Mouse (Mus musculus) NIH3T3 (cell line): ENCODE data around the gene Zkscan14.
"Not testable (repeated sequence)": the region's sequence is repeated elsewhere in the genome, so short reads cannot be mapped to it uniquely, and the experiment has no call there.

Source experiments
- DNase-seq: peaks from one replicate; pipeline ENCODE4 v3.0.0-alpha.2; 2012; ENCODE audit warnings: low read depth

Zkscan14 gene

DNA sequence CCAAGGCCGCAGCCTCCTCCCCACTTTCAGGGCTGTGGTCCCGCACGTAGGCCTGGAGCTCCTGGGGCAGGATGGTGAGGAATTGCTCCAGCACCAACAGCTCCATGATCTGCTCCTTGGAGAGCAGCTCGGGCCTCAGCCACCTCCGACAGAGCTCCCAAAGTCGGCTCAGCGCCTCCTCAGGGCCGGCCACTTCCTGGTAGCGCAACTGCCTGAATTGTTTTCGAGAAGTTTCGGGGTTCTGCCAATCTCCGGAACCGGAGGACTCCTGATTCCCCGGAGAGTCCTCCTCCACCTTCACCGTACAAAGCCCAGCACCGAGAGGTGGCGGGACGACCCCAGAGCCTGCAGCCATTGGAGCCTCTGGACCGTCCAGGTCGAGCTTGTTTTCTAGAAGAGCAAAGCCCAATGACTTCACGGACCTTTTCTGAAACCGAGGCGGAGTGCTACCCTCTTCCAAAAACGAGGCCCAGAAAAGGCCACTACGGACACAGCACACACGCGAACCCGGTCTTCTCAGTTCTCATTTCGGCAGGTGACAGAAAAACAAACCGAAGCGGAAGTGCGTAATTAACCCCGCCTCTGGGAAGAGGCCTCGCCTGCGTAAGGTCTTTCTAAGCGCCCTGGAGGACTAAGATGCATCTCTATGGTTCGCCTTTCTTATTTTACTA lies at the start of gene Zkscan14:
TSS of gene Zkscan14 (minus strand) at position 548 of the 671 bp plus-strand sequence.
- DNase-seq, result peak; percentile 87

DNA sequence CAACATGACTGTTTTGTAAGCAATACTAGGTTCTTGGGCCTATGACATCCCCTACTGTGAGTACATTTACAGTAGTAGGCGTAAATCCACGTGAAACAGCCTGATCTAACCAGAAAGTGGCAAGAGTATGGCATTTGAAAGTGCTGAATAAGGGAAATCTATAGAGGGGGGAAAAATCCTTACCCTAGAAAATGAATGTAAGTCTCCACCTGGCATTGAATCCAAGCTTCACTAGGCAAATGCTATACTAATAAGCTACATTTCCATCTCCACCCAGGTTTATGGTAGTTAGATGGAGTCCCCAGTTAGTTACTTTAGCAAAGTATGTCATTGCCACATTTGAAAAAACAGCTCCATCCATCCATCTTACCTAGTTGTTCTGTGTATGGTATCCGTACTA lies 47.9 kb upstream of the Zkscan14 start:
- DNase-seq, result no peak

DNA sequence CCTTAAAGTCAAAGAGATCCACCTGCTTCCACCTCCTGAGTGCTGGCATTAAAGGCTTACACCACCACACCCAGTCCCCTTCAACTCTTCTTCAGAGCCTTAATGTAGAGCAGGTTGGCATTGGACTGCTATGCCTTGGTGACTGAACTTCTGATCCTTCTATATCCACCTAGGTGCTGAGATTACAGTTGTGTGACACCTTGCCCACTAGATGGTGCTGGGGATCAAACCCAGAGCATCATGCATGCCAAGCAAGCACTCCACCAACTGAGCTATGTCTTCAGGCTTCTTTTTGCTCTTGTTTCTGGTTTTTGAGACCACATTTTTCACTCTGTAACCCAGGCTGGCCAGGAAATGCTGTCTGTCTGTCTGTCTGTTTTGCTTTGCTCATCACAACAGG lies 33.0 kb upstream of the Zkscan14 start:
- peak; percentile 58 for DNase-seq

DNA sequence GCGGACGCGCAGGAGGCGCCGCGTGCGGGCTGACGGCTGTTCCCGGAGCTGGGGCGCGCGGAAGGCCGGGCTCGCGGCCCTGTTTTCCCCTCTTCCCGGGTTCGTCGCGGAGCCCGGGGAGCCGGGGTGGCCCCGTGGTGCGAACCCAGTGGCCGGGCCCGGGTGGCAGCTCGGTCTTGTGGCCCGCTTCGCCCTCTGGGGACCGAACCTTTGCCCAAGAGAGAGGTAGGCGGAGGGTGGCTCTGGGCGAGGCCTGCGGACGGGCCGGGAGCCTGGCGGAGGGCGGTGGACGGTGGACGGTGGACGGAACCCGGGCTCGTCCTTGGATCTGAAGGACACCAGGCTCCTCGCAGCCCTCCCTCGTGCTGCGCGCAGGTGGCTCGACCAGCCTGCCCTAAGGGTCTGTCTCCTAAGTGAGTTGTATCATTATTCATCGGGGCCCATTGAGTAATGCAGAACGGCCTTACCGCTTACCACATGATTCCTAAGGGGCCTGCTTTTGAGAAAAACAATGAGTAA lies 30.3 kb upstream of the Zkscan14 start:
- DNase-seq, result peak; percentile 78

DNA sequence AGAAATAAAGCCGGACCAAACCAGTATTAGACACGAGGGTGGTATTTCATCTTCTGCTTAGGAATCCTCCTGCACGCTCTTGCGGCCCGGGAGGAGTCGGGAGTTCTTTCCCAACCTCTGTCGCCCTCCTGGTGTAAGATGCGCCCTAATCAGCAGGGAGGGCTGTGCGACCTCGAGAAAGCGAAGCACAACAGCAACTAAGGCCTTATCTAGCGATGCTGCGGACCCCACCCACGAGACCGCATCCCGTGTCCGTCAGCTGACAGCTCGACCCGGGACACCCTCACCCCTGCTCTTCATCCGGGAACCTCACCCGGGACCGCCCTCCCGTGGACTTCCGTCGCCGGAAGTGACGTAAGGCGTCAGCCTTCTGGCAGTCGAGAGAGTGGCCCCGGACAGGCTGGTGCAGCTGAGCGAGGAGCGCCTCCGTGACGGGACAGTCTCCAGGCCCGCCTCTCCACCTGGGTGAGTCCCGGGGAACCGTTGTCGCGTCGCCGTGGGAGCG lies 29.8 kb upstream of the Zkscan14 start, which contains the start of gene Zfp655:
TSS of gene Zfp655 (plus strand) at position 349 of the 505 bp plus-strand sequence.
- peak; percentile 99 for DNase-seq

DNA sequence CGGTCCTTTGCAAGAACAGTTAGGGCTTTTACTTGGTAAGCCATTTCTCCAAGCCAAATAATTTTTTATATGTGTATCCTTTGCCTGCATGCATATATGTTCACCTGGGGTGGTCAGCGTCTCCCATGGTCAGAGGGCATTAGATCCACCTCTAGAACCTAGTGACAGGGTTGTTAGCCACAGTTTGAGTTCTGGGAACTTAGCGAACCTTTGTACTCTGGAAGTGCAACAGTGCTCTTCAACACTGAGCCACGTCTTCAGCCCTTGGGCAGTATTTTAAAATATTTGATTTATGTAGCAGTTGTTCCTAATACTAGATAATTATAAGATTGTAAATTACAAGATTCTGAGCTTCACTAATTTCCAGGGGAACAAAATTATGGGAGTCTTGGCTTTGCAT lies 29.0 kb upstream of the Zkscan14 start:
- DNase-seq, result no peak

DNA sequence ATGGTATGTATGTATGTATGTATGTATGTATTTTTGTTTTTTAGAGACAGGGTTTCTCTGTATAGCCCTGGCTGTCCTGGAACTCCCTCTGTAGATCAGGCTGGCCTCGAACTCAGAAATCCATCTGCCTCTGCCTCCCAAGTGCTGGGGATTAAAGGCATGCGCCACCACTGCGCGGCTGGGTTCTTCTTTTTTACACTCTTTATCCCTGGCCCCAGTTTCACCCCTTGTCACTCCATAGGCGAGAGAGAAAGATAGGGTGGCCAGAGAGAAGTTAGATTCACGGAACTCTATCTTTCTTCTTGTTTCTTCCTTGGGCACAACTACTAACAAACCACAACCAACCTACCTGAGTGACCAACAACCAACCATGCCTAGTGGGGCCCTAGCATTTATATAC lies 27.6 kb upstream of the Zkscan14 start:
- not testable (repeated sequence) for DNase-seq

DNA sequence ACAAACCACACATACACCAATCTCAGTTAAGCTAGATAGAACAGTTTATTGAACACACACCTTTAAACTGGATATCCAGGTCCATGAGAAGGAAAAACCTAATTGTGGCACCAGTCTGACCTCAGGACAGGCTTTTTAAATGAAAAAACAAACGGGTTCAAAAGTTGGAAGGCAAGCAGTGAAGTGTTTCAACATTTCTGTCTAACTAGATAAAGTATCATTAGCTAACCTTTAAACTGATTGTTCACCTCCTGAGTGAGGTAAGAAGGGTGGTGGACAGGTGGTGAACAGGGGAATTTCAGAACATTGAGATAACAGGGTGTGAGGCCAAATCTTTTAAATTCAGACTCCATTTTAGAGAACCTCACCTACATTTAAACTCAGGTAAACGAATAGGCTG lies 24.8 kb upstream of the Zkscan14 start:
- no peak for DNase-seq

DNA sequence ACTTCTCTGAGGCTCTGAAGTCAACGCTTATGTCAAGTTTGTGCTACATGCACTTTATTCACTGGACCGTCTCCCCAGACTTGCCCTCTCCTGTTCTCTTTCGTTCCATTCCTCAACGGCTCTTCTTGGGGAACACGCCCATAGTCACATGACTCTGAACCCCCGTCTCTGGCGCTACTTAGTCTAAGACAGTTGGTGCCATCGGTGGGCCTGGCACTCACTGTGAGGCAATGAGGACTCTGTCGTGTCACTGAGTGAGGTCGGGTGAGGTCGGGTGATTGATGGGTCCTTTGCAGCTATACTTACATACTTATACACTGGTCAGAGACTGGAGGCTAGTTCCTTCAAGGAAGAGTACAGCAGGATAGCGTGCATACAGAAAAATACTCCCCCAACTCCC lies 21.7 kb upstream of the Zkscan14 start:
- no peak for DNase-seq

DNA sequence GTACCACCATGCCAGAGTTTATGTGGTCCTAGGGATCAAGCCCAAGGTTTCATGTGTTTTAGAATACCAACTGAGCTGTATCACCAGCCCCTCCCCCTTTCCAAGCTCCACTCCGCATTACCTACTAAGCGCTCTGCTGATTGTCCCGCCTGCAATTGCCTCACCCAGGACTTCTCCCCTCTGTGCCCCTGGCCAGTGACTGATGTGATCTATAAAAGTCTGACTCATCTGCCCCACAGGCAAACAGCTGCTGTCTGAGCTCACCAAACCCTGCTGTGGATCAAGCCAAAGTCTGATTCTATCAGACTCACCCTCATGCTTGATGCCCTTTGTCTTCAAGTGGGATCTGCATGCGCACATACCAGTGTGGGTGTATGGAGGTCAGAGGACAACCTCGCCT lies 21.2 kb upstream of the Zkscan14 start:
- DNase-seq, result peak; percentile 57

DNA sequence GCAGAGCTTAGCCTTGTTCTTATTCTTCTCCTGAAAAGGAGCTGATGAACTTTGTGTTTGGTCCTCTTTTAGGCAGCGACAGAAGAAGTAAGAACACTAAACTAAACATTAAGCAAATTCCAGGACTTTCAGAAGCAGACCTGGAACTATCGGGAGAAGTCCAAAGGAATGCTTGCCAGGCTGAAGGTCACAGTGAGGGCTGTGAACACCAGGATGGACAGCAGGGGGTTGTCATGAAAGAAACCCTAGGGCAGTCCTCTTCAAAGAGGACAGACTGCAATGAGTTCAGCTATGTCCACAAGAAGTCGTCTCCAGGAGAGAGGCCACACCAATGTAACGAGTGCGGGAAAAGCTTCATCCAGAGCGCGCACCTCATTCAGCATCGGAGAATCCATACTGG lies 18.3 kb upstream of the Zkscan14 start:
- DNase-seq, result no peak

DNA sequence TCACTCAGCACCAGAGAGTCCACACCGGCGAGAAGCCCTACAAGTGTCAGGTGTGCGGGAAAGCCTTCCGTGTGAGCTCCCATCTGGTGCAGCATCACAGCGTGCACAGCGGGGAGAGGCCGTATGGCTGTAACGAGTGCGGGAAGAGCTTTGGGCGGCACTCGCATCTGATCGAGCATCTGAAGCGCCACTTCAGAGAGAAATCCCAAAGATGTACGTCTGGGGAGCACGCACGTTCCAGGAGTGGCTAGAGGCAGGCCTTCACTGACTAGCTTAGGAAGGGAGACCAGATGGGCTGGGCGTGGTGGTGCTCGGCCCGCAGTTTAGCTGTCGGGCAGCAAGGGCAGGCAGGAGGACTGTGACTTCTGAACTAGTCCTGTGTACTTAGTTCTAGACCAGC lies 17.0 kb upstream of the Zkscan14 start:
- DNase-seq, result no peak

DNA sequence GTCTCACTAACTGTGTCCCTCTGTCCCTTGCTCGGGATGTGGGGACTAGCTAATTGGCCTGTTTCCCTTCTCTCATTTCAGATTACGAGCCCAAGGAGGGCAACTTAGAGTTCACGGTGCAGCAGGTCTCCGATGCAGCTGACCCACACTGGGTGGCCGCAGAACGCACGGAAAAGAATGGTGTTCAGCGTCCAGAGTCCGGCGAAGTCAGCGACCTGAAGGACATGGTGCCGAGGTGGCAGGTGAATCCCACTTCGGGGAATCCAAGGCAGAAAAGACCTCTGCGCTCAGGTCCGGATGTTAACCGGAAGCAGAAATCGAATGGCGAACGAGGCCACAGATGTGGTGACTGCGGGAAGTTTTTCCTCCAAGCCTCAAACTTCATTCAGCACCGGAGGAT lies 16.5 kb upstream of the Zkscan14 start:
- DNase-seq, result no peak

DNA sequence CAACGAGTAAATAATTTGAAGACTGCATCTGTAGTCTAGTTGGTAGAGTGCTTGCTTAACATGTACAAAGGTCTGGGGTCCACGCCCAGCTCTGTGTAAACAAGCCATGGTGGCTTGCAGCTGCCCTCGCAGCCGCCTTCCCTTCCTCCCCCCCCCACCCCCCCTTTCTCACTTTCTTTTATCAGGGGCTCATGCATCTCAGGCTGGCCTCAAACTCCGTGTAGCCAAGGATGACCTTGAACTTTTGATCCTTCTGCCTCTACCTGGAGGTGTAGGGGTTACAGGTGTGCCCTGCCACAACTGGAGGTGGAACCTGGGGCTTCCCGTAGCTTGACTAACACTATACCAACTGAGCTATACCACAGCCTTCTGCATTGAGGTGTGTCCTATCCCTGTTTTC lies 16.1 kb upstream of the Zkscan14 start:
- no peak for DNase-seq

DNA sequence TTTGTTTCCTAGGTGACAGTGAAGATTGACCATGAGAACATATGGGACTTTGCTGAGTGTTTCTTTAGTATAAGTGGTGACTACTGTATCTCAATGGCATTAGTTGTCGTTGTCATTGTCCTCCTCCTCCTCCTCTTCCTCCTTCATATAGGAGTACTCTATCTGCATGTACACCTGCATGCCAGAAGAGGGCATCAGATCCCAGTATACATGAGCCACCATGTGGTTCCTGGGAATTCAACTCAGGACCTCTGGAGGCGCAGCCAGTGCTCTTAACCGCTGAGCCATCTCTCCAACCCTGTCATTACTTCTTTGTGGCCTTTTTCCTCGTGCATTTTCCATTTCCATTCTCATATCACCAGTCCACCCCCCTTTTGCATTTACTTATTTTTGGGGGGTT lies 13.0 kb upstream of the Zkscan14 start:
- peak; percentile 21 for DNase-seq

DNA sequence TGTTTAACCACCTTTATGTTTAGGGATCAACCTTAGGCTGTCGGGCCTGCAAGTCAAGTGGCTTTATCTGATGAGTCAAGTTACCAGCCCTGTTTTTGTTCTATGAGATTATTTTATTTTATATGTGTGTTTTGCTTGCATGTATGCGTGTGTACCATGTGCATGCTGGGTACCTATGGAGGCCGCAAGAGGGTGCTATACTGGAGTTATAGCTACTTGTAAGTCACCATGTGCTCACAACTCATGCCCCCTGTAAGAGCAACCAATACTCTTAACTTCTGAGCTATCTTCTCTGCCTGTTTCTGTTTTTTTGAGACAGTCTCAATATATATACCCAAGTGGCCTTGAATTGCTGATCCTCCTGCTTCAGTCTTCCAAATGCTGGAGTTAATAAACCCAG lies 11.8 kb upstream of the Zkscan14 start:
- no peak for DNase-seq

DNA sequence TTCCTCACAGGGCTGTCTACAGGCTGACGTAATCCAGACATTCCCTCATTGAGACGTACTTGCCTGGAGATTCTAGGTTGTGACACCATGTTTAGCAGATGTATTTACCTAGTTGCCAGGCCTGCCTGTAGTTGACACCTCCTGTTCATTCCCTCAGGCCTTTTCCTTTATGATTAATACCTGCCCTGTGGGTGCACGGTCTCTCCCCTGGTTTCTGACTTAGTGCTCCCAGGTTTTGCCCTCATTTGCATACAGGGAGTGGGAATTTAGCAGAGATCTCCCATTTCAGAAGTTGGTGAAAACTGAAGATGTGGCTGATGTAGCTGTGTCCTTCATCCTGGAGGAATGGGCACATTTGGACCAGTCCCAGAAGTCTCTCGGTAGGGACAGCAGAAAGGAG lies 10.5 kb upstream of the Zkscan14 start:
- no peak for DNase-seq

DNA sequence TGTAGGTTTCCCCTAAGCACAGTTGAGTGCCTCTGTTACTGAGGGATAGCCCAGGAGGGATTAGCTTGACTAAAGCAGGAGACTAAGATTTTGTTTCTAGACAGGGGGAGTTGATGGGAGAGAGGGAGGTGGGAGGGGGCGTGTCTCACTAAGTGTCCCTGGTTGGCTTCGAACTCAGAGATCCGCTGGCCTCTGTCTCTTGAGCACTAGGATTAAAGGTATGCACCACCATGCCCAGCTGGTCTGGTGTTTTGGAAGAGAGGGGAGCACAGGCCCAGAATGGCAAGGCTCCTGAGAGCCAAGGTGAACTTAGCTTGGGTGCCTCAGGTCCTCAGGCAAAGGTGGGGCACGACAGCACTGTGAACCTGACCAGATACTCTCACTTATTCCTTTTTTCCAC lies 9.7 kb upstream of the Zkscan14 start:
- no peak for DNase-seq

DNA sequence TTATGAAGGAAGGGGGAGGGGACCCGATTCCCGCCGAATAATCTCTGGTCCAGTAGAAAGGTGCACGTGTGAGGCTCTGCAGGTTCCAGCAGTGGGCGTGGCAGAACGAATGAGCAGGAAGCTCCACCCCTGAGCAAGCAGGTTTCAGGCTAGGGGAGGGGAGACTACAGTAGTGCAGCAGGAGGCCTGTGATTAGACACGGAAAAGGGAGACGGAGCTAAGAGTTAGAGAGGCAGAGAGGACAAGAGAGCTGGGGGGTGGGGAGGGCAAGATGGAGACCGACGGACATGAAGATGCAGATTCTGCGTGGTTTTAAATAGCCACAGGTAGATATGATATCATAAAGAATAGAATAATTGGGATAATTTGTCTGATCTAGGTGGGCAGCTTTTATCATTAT lies 6.7 kb upstream of the Zkscan14 start:
- not testable (repeated sequence) for DNase-seq

DNA sequence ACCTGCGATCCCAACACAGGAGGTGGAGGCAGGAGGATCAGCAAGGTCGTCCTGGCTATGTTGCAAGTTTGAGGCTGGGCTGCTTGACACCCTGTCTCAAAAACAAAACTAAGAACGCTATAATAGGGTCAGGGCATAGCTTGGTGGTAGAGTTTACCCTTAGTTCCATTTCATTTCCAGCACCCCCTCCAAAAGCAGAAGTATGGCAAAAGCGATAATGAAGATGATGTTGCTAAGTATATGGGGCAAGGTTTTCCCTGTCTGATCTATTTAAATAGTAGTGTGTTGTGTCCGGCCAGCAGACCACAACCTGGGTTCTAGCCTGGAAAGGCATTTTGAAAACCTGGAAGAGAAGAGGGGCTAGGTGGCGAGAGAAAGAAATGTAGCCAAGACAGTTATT lies 6.3 kb upstream of the Zkscan14 start:
- DNase-seq, result no peak

DNA sequence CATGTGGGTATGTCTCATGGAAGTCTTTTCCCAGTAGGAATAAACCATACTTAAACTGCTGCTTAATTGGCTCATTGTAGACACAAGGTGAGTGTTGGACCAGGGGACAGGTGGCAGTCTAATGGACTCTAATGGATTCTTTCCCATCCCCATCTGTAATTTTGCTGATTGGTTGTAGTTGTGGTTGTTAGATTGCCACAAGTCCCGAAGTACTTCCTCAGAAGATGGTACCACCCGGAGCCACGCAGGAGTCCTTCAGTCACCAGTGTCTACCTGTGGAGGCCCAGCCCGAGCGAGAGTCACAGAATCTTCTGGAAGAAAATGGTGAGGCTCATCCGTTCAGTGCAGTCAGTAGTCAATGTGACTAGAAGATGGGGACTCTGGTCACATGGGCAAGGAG lies 5.7 kb upstream of the Zkscan14 start:
- DNase-seq, result no peak

DNA sequence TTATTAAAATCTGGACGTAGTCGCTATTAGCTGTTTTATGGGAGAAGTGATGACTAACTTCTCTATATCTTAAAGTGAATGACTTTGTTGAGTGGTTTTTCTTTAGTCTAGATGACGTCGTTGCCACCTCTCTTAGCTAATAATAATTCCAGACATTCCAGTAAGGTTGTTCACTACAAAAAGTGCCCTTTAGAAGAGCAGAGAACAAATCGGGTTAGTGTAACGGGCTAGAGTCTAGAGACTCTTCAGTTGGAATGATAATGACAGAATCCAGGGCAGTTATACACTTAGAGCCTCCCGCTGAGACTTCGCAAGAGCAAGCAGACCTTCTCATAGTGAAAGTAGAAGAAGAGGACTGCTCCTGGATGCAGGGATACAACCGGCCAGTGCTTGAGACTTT lies 3.4 kb upstream of the Zkscan14 start:
- DNase-seq, result peak; percentile 62

DNA sequence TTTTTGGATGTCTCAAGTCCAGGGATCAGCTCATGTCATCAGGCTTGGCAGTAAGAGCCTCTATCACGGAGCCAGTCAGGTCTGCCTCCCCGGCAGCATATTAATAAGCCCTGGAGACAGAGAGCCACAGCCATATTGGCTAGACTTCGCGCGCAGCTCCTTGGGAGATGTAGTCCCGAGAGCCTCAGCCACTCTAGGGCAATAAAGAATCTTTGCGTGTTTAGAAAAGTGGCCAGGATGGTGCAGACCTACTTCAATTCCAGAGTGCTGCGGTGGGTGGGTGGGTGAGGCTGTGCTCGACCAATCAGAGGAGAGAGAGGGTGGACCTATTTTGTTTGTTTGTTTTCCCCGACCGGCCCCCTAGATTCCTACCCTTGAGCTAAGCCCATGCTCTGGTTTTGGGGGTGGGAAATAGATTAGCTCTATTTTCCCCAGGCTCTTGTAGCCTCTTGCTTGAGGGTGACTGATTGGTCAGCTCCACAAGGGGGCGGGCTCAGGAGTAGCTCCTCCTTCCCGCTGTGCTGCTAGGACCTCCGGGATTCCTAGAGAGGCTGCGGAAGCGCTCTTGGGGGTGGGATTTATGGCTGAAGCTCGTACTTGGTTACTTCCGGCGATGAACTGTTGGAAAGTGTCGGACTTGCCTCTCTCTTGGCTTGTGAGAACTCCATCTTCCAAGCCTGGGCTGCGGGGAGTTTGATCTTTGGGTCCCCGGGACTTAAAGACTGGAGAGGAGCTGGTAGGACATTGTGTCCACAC lies 2.4 kb upstream of the Zkscan14 start, which contains the start of gene Zkscan5:
TSS of gene Zkscan5 (plus strand) at position 627 of the 756 bp plus-strand sequence.
- DNase-seq, result peak; percentile 98
